Mouse (Mus musculus): ENCODE results near the gene Zmynd10. TPM values are rescaled to one million over a fixed set of nuclear protein-coding genes. Genes with fewer than 3 reads are reported as not detected.

Gene Zmynd10
- 0.21 TPM in 1 of 2 replicates, not detected in the other for polyA plus RNA-seq (2015; fragmentation: Nextera tagmentation; extraction: Ambion mirVana)

GRCm38 (mm10) chr9:107547026-107547425 lies at the start of gene Zmynd10:
Gene Zmynd10 (plus strand): TSS chr9:107547298.
- Histone ChIP-seq H3K4me1 (replicated peaks) (peaks cover 57% of the 10 kb centered on the region), H3K36me3 (peaks cover 19% of the 10 kb centered on the region), H3K9me3 (replicated peaks) (no peaks in the 10 kb centered on the region), H3K27me3 (peaks cover 39% of the 10 kb centered on the region), H3K27ac (0 out of 2 replicates have a peak within 1 kb of the TSS, but pooled peaks have one; percentile 13), H3K4me3 (replicated peaks) (peak within 1 kb of the TSS; percentile 7; the same call in 1 of the 2 replicates), H3K9ac (0 out of 2 replicates have a peak within 1 kb of the TSS, but pooled peaks have one; percentile 47), H3K4me2 (peak within 1 kb of the TSS; percentile 53)
- 5% methylated on average over 20 of the region's 20 CpGs for WGBS (ENCODE audit: insufficient replicate concordance)
- ATAC-seq (ENCODE audit: low read depth) (peak; percentile 67), DNase-seq (peak; percentile 85)

DNA sequence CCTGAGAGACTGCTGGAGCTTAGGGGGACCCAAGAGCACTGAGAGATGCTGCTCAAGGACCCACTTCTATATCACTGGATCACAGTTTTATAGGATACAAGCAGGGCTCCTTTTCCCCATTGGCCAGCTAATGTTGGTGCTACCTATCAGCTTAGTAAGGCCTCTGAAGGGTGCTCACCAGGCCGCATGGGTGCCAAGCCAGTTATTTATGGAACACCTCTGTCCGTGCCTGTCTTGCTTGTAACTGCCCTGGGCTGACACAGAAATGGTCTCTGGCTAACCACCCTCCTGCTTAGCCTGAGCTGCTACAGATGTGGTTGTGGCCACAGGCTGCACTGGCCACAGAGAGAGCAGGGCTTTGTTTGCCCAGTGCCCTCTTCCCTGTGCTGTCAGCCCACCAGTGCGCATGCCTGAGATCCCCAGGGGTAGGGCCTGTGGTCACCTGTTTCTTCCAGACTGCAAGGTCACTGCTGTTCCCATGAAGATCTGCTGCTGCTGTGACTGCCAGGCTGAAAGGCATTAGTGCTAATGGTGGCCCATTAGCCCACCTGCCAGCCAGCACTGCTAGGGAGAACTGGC lies 46.3 kb upstream of the Zmynd10 start:
- Histone ChIP-seq H3K27ac (no peak overlapping the region), H3K9ac (no peak overlapping the region), H3K27me3 (peaks cover 12% of the 10 kb centered on the region; the same call in 1 of the 2 replicates), H3K4me3 (replicated peaks) (no peak overlapping the region), H3K4me1 (replicated peaks) (peaks cover 22% of the 10 kb centered on the region), H3K36me3 (no peaks in the 10 kb centered on the region), H3K4me2 (no peak overlapping the region), H3K9me3 (replicated peaks) (no peaks in the 10 kb centered on the region)
- DNase-seq (no peak), ATAC-seq (ENCODE audit: low read depth) (no peak)
- 67% methylated on average over 3 of the region's 3 CpGs for WGBS (ENCODE audit: insufficient replicate concordance)

DNA sequence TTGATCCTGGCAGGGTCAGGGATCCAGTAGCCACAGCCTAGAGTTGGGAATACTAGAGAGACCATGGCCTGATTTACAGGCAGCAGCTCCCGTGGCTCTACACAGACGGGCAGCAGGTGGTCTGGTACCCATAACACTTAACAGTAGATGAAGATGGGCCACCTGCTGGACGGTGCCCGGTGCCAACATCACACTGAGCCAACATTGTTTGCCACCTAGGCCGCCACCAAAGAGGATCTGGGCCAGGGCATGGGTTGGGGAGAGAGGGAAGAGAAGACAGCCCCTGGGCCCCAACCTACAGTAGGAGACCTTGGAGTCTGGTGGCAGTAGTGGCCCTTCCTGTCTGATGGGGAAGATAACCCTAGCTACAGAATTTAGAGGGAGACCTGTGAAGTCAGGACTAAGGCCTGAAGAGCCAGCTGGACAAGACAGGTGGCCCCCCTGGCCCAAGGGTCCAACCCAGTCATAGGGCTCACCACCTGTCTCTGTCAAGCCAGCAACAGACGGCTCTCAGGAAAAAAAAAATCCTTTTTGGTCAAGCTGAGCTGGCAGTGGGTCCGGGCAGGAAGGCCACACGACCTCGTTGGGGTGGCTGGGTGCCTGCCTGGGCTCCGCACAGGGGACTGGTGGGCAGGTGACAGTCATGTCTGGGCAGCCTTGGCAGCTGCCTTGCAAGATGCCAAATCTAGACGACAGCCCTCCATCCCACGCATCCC lies 44.8 kb upstream of the Zmynd10 start:
- Histone ChIP-seq H3K4me2 (no peak overlapping the region), H3K36me3 (no peaks in the 10 kb centered on the region), H3K4me1 (replicated peaks) (peaks cover 7% of the 10 kb centered on the region), H3K9ac (no peak overlapping the region), H3K9me3 (replicated peaks) (no peaks in the 10 kb centered on the region), H3K27me3 (peaks cover 18% of the 10 kb centered on the region; the same call in 1 of the 2 replicates), H3K27ac (no peak overlapping the region), H3K4me3 (replicated peaks) (no peak overlapping the region)
- 64% methylated on average over 12 of the region's 12 CpGs for WGBS (ENCODE audit: insufficient replicate concordance)
- no peak for ATAC-seq (ENCODE audit: low read depth)
- no peak for DNase-seq

DNA sequence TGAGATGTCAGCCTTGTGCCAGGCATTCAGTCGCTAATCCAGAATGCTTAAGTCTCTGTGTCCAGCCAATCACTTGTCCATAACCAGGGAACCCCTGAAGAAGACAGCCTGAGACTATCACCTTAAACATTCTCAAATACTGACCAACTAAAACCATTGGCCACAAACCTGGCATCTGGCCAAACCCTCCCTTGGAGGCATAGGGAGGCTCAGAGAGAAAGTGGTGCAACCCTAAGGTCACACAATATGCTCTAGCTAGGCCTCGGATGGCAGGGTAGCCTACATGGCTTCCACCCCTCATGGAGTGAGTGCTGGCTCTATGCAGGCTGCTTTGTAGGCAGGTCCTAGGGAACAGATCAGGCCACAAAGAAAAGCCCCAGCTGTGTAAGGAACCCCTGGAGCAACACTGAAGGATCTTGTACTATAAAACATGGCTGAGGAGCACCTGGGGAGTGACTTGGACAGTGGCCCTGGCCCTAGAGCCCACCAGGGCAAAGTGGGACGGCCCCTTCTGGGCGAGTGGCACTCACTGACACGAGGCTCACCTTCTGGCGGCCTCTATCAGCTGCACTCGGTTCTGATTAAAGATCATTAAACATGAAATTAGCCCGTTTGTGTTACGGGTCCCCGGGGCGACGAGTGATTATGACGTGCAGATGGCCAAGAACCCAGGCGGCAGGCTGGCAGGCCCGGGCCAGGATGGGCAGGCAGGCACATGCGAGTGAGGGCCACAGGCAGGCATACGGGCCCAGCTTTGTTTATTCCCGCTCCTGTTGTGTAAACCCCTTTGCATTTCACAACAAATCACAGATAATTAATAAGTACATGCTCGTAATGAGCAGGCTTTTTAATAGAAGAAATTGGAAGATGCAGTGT lies 42.2 kb upstream of the Zmynd10 start:
- Histone ChIP-seq H3K9ac (no peak overlapping the region), H3K36me3 (no peaks in the 10 kb centered on the region), H3K4me1 (replicated peaks) (no peaks in the 10 kb centered on the region), H3K27ac (no peak overlapping the region), H3K9me3 (replicated peaks) (no peaks in the 10 kb centered on the region), H3K4me3 (replicated peaks) (no peak overlapping the region), H3K27me3 (peaks cover 26% of the 10 kb centered on the region), H3K4me2 (no peak overlapping the region)
- ATAC-seq (ENCODE audit: low read depth) (no peak), DNase-seq (no peak)
- 68% methylated on average over 19 of the region's 19 CpGs for WGBS (ENCODE audit: insufficient replicate concordance)

DNA sequence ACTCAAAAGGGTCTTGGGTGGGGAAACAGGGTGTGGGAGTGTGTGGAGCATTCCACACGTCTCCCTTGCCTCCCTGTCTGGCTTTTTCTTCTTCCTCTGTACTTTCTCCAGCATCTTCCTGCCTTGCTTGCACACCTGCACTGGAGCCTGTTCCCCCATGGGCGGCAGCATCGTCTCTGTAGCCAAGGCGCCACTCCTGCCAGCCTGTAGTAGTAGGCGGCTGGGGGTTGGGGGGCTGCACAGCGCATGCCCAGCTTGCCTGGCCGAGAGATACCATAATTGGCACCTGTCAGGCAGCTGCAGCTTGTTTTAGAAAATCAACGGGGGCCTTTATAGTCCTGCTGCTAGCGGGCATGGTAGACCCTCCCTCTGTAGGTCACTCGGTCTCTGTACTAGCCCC lies 38.8 kb upstream of the Zmynd10 start:
- no peaks in the 10 kb centered on the region for H3K36me3 ChIP-seq
- no peak for ATAC-seq (ENCODE audit: low read depth)
- no peak overlapping the region for H3K27ac ChIP-seq
- H3K27me3 ChIP-seq, result peaks cover 28% of the 10 kb centered on the region
- H3K9ac ChIP-seq, result no peak overlapping the region
- 52% methylated on average over 10 of the region's 10 CpGs for WGBS (ENCODE audit: insufficient replicate concordance)
- no peak overlapping the region for H3K4me3 ChIP-seq (replicated peaks)
- H3K9me3 ChIP-seq (replicated peaks), result no peaks in the 10 kb centered on the region
- H3K4me1 ChIP-seq (replicated peaks), result no peaks in the 10 kb centered on the region
- DNase-seq, result no peak
- no peak overlapping the region for H3K4me2 ChIP-seq

DNA sequence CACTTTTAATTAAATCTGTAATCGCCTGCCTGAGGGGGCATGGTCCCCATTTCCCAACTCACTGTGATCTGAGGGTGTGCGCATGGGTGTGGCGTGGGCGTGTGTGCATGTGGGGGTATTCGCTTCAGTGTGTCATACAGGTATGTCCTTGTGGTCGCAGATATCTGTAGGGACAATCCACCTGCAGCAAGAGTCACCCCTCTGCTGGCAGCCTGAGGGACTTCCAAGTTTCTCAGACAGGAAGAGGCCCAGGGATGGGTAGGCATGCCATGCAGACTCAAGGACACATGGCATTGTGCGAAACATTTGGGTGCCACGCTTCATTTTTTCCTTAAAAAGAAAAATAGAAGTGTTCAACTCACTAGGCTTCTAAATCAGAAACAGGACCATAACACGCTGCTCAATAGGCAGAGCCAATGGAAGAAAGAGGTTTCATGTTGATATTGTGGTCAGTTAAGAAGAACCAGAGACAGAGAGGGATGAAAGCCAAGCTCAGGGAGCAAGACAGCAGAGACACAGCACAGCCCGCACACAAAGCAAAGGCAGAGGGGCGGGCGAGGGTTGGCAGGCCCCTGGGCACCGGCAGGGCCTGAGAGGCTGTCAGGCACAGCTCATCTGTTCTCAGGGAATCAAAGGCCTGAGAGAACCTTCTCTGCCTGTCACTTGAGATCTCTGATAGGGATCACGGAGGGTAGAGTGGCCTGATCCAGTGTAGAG lies 36.6 kb upstream of the Zmynd10 start:
- no peak overlapping the region for H3K27ac ChIP-seq
- peaks cover 29% of the 10 kb centered on the region for H3K27me3 ChIP-seq
- no peaks in the 10 kb centered on the region for H3K36me3 ChIP-seq
- no peak overlapping the region for H3K4me2 ChIP-seq
- H3K9ac ChIP-seq, result no peak overlapping the region
- DNase-seq, result no peak
- H3K4me1 ChIP-seq (replicated peaks), result no peaks in the 10 kb centered on the region
- 69% methylated on average over 14 of the region's 14 CpGs for WGBS (ENCODE audit: insufficient replicate concordance)
- ATAC-seq (ENCODE audit: low read depth), result no peak
- no peak overlapping the region for H3K4me3 ChIP-seq (replicated peaks)
- no peaks in the 10 kb centered on the region for H3K9me3 ChIP-seq (replicated peaks)

GRCm38 (mm10) chr9:107511436-107511835 lies 35.7 kb upstream of the Zmynd10 start:
- H3K9me3 ChIP-seq (replicated peaks), result no peaks in the 10 kb centered on the region
- no peak for ATAC-seq (ENCODE audit: low read depth)
- no peak overlapping the region for H3K4me2 ChIP-seq
- no peaks in the 10 kb centered on the region for H3K36me3 ChIP-seq
- H3K4me3 ChIP-seq (replicated peaks), result no peak overlapping the region
- no peak overlapping the region for H3K27ac ChIP-seq
- no peaks in the 10 kb centered on the region for H3K4me1 ChIP-seq (replicated peaks)
- peaks cover 29% of the 10 kb centered on the region for H3K27me3 ChIP-seq
- no peak for DNase-seq
- WGBS (ENCODE audit: insufficient replicate concordance), result 71% methylated on average over 8 of the region's 8 CpGs
- H3K9ac ChIP-seq, result no peak overlapping the region

DNA sequence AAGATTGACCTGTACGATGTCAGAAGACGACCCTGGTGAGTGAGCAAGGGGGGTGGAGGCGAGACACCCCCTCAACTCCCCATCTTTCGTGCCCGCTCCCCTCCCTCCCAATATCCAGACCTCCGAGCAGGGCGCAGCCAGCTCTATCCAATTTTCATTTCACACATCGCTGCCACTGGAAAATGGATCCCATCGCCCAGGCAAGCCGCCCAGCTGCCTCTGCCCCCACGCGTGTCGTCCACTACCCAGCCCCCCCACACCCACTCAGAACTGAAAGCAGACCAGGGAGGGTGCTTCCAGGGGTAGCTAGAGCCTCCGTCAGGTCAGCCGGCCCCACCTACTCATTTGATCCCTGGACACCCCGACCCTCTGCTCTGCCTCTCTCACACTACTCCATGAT lies 34.8 kb upstream of the Zmynd10 start:
- 77% methylated on average over 16 of the region's 16 CpGs for WGBS (ENCODE audit: insufficient replicate concordance)
- Histone ChIP-seq H3K4me3 (replicated peaks) (no peak overlapping the region), H3K4me2 (no peak overlapping the region), H3K4me1 (replicated peaks) (no peaks in the 10 kb centered on the region), H3K36me3 (no peaks in the 10 kb centered on the region), H3K27ac (no peak overlapping the region), H3K9me3 (replicated peaks) (no peaks in the 10 kb centered on the region), H3K27me3 (peaks cover 26% of the 10 kb centered on the region), H3K9ac (no peak overlapping the region)
- ATAC-seq (ENCODE audit: low read depth) (no peak), DNase-seq (no peak)

DNA sequence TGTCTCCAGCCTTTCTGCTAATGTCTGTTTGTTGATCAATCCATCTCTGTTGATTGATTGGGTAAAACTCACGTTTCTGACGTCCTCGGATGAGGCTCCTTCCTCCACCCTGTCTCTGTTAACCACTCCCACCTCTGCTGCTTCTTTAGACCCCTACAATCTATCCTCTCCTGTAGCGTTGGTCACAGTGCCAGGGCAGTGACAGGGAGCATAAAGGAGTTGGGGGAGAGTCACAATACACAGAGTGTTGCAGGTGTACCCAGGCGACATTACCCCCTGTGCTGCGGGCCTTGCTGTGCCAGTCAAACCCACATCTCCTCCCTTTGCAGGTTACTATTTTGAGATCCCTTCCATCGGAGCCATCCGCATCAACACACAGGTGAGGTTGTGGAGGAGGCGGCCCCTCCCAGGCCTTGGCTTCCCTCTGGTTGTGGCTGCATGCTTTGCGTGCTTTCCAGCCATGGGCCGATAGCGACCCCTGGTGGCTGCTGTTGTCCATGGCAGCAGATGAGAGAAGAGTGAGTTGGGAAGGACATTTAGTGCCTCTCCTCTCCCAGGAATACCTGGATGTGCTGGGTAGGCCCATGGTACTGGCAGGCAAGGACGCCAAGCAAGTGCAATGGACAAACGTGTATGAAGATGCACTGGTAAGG lies 32.7 kb upstream of the Zmynd10 start:
- Histone ChIP-seq H3K27me3 (peaks cover 17% of the 10 kb centered on the region), H3K27ac (no peak overlapping the region), H3K36me3 (no peaks in the 10 kb centered on the region), H3K4me2 (no peak overlapping the region), H3K4me1 (replicated peaks) (no peaks in the 10 kb centered on the region), H3K9me3 (replicated peaks) (no peaks in the 10 kb centered on the region), H3K4me3 (replicated peaks) (no peak overlapping the region), H3K9ac (no peak overlapping the region)
- 20% methylated on average over 14 of the region's 14 CpGs for WGBS (ENCODE audit: insufficient replicate concordance)
- DNase-seq, result peak; percentile 54
- ATAC-seq (ENCODE audit: low read depth), result peak; percentile 26; the same call in 1 of the 2 replicates

- Histone ChIP-seq H3K36me3 (no peaks in the 10 kb centered on the region), H3K4me2 (no peak overlapping the region), H3K27me3 (peaks cover 38% of the 10 kb centered on the region), H3K4me1 (replicated peaks) (peaks cover 18% of the 10 kb centered on the region), H3K4me3 (replicated peaks) (no peak overlapping the region), H3K27ac (no peak overlapping the region), H3K9ac (no peak overlapping the region), H3K9me3 (replicated peaks) (no peaks in the 10 kb centered on the region)
- WGBS (ENCODE audit: insufficient replicate concordance), result 64% methylated on average over 6 of the region's 6 CpGs
- DNase-seq (no peak), ATAC-seq (ENCODE audit: low read depth) (no peak)
These were observed 26.8 kb upstream of the Zmynd10 start for GRCm38 (mm10) chr9:107520331-107520730.

Measured in liver, embryonic 13.5 days (tissue).